Mouse (Mus musculus) G1E (cell line): Measurements from ENCODE around the gene Wt1. TPM values are rescaled to one million over a fixed set of nuclear protein-coding genes. Genes with fewer than 3 reads are reported as not detected.

Source experiments
- ATAC-seq: 2 replicates; pipeline ENCODE4 v1.8.0; 2016; ENCODE audit warnings: mild to moderate bottlenecking; ENCODE audit not compliant: insufficient number of reproducible peaks, poor library complexity, low FRiP score, severe bottlenecking; ENCODE audit errors: extremely low read depth
- DNase-seq: peaks from one replicate; pipeline ENCODE4 v3.0.0; 2012; ENCODE audit warnings: low spot score
- H3K27me3 ChIP-seq: 2 replicates; pipeline ENCODE4 v1.6.1; 2012; ENCODE audit warnings: mild to moderate bottlenecking, low read length, inconsistent platforms; ENCODE audit not compliant: insufficient read depth
- H3K36me3 ChIP-seq: replicated peaks from 2 replicates; pipeline ENCODE3; 2012; ENCODE audit warnings: mild to moderate bottlenecking, inconsistent platforms
- H3K4me1 ChIP-seq: 2 replicates; pipeline ENCODE4 v1.6.1; 2012; ENCODE audit warnings: low read depth, low read length, inconsistent platforms, mixed read lengths; ENCODE audit not compliant: insufficient read depth
- H3K4me3 ChIP-seq: 2 replicates; pipeline ENCODE4 v1.5.1; 2012; ENCODE audit warnings: low read depth, mild to moderate bottlenecking, inconsistent platforms, low read length, moderate library complexity, mixed read lengths
- H3K9me3 ChIP-seq: replicated peaks from 2 replicates; pipeline ENCODE4 v1.6.1; 2012; ENCODE audit warnings: inconsistent platforms
- CTCF ChIP-seq: IDR thresholded peaks from 2 replicates; pipeline ENCODE4 v1.5.1; 2012; ENCODE audit warnings: low read depth, low read length, inconsistent platforms, mixed read lengths
- GATA1 ChIP-seq: IDR thresholded peaks from 2 replicates; pipeline ENCODE4 v1.6.1; 2012; ENCODE audit warnings: borderline replicate concordance, low read length, inconsistent platforms, mixed read lengths
- GATA2 ChIP-seq: IDR thresholded peaks from 2 replicates; pipeline ENCODE4 v1.6.1; 2012; ENCODE audit warnings: low read depth, low read length, inconsistent platforms, borderline replicate concordance
- POLR2AphosphoS5 ChIP-seq: IDR thresholded peaks from 2 replicates; pipeline ENCODE4 v1.6.1; 2012; ENCODE audit warnings: low read depth, low read length, inconsistent platforms; ENCODE audit not compliant: insufficient replicate concordance
- TAL1 ChIP-seq: conservative IDR thresholded peaks from 2 replicates; pipeline ENCODE4 v1.6.1; 2012; ENCODE audit warnings: low read depth, low read length, inconsistent platforms, mixed read lengths
- polyA plus RNA-seq: library from polyadenylated mRNA; stranded (reverse); fragments of >175 nt; gene quantifications from 2 replicates; pipeline ENCODE4 v1.2.3, GENCODE M21; 2012
- total RNA-seq, 2 experiments: library from RNA; stranded (forward) in 1 of 2; stranded (reverse) in 1 of 2; fragments of 200-1000 nt in 1 of 2; fragments of >200 nt in 1 of 2; fragmentation: Nextera tagmentation in 1 of 2; gene quantifications; 2 replicates each; pipeline ENCODE4 v1.2.3; 2014 to 2017

Gene Wt1
- total RNA-seq (2014; fragmentation: Nextera tagmentation) (not detected in 2 replicates), total RNA-seq (2017) (0.05 TPM in 1 of 2 replicates, not detected in the other), polyA plus RNA-seq (not detected in 2 replicates)

DNA sequence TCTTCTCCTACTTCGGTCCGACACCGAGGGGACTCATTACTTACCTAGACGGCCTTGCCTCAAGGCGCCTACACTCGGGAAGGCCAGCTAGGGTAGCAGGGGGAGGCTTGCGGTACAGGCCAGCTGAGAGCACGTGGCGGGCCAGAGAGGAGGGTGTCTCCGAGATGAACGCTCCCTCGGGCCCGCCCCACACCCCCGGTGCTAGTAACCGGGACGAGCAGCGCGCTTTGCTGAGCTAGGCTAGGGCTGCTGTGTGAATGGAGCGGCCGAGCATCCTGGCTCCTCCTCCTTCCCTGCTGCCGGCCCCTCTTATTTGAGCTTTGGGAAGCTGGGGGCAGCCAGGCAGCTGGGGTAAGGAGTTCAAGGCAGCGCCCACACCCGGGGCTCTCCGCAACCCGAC is at the start of gene Wt1:
TSS of gene Wt1 (plus strand) at position 251 of the 400 bp plus-strand sequence.
- H3K27me3 ChIP-seq, result peaks cover 20% of the 10 kb centered on the region; the same call in 1 of the 2 replicates
- DNase-seq (no peak), ATAC-seq (no peak)
- H3K36me3 ChIP-seq, result no peaks in the 10 kb centered on the region
- TF ChIP-seq GATA1, result no peak
- no peak for TF ChIP-seq CTCF
- no peak for TF ChIP-seq TAL1
- no peak for TF ChIP-seq GATA2
- no peak for TF ChIP-seq POLR2AphosphoS5
- H3K4me1 ChIP-seq, result no peaks in the 10 kb centered on the region; the same call in 1 of the 2 replicates
- no peak within 1 kb of the TSS; the same call in 1 of the 2 replicates for H3K4me3 ChIP-seq
- H3K9me3 ChIP-seq, result peaks cover 20% of the 10 kb centered on the region

DNA sequence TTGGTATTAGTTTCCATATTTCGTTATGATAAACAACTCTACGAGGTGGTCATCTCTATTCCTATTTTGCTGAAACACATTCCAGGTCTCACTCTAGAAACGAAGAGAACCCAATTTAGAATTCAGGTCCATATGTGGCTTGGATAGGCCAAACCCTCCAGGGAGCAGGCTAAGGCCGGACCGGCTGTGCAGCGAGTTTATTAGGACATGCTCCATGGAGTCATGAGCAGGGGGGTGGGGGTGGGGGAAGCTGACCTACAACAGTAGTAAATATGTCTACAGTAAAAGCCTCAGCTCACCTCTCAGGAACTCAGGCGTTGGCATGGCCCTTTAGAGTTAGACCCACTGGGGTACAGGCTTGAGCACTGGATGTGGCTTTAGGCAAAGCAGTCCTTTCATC is 49.2 kb upstream of the Wt1 start:
- DNase-seq, result no peak
- Histone ChIP-seq H3K4me1 (no peaks in the 10 kb centered on the region), H3K27me3 (peaks cover 14% of the 10 kb centered on the region), H3K9me3 (no peaks in the 10 kb centered on the region), H3K36me3 (no peaks in the 10 kb centered on the region), H3K4me3 (no peak overlapping the region)
- no peak for ATAC-seq
- TF ChIP-seq CTCF, result no peak
- no peak for TF ChIP-seq GATA2
- no peak for TF ChIP-seq POLR2AphosphoS5
- no peak for TF ChIP-seq TAL1
- no peak for TF ChIP-seq GATA1

DNA sequence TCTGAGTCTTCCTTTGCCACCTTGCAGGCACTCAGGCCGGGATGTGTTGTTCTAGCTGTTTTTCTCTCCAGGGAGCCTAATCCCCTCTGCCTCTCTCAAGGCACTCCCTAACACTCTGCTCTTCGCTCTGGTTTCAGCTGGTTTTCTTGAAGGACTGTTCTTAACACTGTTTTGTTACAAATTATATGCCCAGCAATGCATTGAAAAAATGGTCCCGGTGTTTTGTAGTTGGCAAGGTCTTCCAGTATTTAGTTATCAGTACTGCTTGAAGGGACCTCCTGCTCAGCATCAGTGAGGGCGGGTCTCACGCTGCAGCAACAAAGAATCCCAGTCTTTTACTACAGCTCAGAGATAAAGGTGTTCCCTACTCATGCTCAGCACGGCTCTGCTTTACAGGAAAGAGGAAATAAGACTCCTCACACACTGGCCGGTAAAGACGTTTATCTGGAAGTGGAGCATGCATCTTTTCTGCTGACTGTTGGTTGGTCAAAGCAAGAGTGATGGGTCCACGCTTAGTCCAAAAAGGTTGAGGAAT is 44.0 kb upstream of the Wt1 start:
- no peaks in the 10 kb centered on the region for H3K36me3 ChIP-seq
- no peaks in the 10 kb centered on the region for H3K9me3 ChIP-seq
- H3K27me3 ChIP-seq, result peaks cover 15% of the 10 kb centered on the region
- H3K4me1 ChIP-seq, result no peaks in the 10 kb centered on the region
- TF ChIP-seq GATA1 (no peak), TAL1 (no peak), GATA2 (no peak), CTCF (no peak), POLR2AphosphoS5 (no peak)
- H3K4me3 ChIP-seq, result no peak overlapping the region
- ATAC-seq, result no peak
- no peak for DNase-seq

DNA sequence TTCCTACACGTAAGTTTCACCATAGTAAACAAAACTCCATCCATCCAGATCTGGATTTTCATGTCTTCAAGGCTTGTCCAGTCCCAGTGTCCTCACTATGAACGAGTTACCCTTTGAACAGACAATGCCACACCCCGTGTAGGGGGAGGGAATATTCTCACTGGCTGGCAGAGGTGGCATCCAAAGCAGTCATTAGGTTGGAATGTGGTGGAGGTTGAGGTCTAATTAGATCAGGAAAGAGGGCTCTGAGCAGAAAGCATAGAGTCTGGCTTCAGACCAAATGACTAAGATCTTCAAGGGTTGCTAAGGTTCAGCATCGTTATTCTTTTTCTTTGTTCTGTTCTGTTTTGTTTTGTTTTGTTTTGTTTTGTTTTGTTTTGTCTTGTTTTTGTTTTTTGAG is 42.3 kb upstream of the Wt1 start:
- Histone ChIP-seq H3K36me3 (no peaks in the 10 kb centered on the region), H3K9me3 (no peaks in the 10 kb centered on the region), H3K4me3 (no peak overlapping the region), H3K27me3 (peaks cover 13% of the 10 kb centered on the region), H3K4me1 (no peaks in the 10 kb centered on the region)
- ATAC-seq, result no peak
- TF ChIP-seq TAL1, result no peak
- no peak for TF ChIP-seq GATA2
- no peak for TF ChIP-seq CTCF
- no peak for TF ChIP-seq POLR2AphosphoS5
- TF ChIP-seq GATA1, result no peak
- no peak for DNase-seq

DNA sequence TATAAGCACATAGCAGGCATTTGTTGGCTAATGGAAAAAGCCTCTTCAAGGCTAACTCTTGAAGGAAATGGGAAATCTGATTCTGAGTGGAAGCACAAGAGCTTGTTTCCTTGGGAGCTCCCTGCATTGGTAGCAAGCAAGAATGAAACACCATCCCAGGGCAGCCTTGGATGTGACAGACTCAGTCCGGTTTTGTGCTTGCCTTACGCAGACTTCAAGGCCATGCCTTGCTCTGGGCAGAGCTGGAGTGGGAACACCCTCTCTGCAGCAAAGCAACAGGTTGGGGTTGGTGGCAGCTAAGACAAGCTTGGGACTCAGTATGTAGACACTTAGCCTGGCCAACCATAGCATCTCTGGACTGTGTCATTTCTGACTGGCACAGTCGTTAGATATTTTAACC is 40.2 kb upstream of the Wt1 start:
- Histone ChIP-seq H3K9me3 (no peaks in the 10 kb centered on the region), H3K4me1 (no peaks in the 10 kb centered on the region)
- no peak for DNase-seq

DNA sequence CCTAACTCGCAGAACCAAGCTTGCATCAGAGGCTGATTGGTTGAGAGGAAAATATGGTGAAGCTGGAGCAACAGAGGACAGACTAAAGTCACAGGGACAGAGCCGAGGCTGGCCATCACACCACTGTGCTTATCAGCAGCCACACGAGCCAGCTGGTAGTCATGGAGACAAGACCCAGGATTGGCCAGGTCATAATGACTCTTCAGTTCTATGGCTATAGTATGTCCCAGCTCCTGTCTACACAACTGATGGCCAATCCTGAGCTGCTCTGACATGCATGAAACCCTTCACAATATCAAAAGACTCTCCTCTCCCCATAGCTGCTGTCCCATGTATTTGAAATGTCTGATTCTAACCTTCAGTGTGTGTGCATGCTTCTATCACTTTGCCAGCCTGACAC is 38.3 kb upstream of the Wt1 start:
- peaks cover 6% of the 10 kb centered on the region for H3K27me3 ChIP-seq
- ATAC-seq (no peak), DNase-seq (no peak)
- no peaks in the 10 kb centered on the region for H3K4me1 ChIP-seq
- no peaks in the 10 kb centered on the region for H3K9me3 ChIP-seq
- TF ChIP-seq GATA2, result no peak
- no peak for TF ChIP-seq POLR2AphosphoS5
- no peak for TF ChIP-seq TAL1
- no peak for TF ChIP-seq CTCF
- no peak for TF ChIP-seq GATA1
- H3K4me3 ChIP-seq, result no peak overlapping the region
- no peaks in the 10 kb centered on the region for H3K36me3 ChIP-seq

More for the DNA sequence above, 40.2 kb upstream of the Wt1 start:
- no peak overlapping the region for H3K4me3 ChIP-seq
- TF ChIP-seq GATA2 (no peak), TAL1 (no peak), POLR2AphosphoS5 (no peak), CTCF (no peak), GATA1 (no peak)
- no peaks in the 10 kb centered on the region for H3K36me3 ChIP-seq
- peaks cover 13% of the 10 kb centered on the region for H3K27me3 ChIP-seq
- no peak for ATAC-seq
